Mouse (Mus musculus): Measurements from ENCODE around the gene Fmo1. TPM values are rescaled to one million over a fixed set of nuclear protein-coding genes. Genes with fewer than 3 reads are reported as not detected.

Gene Fmo1
- total RNA-seq, 4 experiments from 2014 or later: 10.0 to 11.0 (median 10.5) TPM

DNA sequence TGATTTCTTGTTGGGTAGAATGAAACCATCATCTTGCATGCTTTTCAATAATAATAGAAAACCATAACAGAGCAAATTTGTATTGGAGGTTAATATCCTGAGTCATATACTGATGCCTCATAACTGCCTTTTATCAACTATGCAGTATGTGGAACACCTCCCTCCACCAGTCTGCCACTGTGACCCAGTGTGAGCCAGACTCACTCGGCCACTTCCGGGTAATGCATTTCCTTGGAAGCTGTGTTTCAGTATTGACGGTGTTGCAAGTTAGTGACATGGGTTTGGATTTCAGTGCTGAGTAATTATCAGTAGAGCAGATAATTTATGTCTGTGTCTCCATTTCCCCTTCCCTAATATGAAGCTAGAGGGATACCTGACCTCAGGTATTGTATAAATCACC lies 2.8 kb downstream of the Fmo1 start:
- no peak for DNase-seq (ENCODE audit: low spot score in 2 of 2)

DNA sequence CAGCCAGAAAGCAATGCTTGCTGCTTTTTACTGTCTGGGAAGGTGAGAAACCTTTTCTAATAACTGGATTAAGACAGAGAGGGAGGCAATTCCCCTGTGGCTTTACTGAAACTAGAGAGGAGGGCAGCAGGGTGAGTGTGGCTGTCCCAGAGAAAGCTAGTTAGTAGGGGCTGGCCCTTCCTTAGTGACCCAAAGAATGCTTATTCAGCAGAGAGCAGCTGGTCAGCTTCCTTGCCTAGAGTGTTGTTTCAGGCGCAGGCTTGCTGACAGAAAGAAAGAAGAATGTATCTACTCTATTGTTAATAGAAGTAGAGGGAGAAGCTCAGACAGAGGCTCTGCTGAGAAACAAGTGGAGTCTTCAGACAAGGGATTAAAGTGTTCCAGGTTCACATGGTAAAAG lies 4.1 kb downstream of the Fmo1 start:
- no peak for DNase-seq (ENCODE audit: low spot score in 2 of 2)

DNA sequence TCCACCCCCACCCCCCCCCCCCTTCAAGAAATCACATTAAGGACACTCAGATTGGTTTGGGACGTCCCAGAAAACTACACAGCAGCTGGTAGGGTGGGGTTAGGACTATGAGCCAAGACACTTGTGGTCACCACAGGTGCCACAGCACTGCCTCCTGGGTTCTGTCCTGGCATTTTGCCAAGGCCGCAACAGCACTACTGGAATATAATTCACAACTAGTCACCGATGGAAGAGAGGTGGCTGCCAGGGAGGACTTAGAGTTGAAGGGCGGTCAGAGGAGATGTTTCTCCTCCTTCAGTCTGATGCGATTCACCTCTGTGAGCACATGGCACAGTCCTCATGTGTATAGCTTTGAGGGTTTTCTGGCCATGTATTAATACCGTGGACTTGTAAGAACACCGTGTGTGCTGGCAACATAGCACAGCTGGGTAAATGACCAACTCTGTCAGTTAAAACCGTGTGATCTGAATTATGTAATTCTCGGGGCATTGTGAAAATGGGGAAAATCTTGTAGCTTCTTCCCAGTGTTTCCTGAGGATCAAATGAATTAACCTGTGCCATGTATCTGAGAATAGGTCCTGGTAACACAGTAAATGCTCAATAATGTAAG lies 6.3 kb downstream of the Fmo1 start:
- DNase-seq (ENCODE audit: low spot score in 2 of 2): no peak

DNA sequence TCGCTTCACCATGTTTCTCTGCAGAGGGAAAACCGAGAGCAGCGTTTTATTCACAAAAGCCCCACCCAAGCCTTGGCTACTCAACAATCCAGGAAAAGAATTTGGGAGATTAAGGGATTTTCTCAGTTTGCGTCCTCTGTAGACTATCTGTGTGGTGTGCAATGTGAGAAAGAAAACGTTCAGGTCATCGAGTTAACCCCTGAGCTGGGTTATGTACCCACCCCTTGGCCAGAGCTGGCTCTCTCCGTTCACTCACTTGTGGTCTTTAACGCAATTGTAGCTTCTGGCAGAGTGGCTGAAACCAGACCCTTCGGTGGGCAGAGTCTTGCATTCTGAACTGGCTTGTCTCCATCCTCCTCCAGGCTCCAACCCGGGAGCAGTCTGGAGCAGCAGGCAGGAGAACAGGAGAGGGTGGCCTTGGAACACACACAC lies 6.8 kb downstream of the Fmo1 start:
- no peak for DNase-seq (ENCODE audit: low spot score in 2 of 2)

DNA sequence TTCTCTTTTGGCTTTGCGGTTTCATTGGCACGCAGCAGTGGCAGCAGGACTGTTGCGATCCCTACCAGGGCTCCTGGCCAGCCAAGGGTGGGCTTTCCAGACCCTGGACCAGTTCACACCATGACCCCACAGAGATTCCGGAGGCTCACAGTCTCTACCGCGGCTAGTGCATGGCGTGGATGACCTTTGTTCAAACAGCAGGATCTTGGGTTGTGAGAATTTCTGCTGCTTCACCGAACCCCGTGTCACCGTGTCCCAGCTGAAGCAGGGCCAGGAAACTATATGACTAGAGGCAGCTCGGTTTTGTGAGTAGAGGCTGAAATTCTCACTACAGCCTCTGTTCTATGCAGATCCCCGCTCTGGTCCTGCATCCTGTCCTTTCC lies 7.7 kb downstream of the Fmo1 start:
- no peak for DNase-seq (ENCODE audit: low spot score in 2 of 2)

DNA sequence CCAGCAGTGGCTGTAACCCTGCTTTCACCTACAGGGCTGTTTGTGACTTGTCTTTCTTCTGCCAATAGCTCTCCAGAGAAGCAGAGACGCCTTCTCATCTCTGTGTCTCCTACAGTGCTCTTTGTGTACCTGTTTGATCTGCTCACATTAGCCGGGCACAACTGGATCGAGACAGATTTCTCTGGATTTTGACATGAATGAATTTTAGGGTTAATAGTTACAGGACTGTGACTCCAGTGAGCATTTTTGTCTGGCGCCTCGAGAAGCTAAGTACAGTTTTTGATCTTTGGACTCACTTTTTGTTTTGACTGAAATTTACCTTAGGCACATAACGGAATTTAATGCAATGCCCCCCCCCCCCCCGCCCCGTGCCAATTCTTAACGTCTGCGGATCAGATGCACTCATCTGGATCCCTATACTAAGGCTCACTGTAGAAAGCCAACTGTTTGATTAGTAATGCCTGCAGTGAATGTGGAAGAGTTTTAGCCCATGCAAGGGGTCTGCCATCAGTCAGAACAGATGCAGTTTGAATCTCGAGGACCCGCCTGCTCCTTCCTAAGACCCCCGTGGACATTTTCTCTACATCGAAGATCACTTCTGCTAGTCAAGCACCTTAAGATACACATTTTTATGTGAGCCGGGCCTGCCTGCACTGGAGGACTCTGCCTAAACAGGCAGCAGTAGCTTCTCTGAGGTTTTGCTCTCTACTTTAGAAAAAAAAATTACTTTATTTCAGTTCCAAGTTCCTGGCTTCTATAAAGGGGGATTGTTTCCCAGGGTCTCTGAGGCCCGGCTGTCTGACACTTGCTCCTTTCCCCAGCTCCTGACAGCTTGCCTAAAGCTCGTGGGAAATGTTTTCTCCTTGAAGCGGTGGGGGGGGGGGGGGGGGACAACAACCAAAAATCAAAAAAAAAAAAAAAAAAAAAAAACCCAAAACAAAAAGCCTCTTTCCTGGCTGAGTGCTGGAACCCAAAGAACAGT lies 8.4 kb downstream of the Fmo1 start:
- no peak for DNase-seq (ENCODE audit: low spot score in 2 of 2)

DNA sequence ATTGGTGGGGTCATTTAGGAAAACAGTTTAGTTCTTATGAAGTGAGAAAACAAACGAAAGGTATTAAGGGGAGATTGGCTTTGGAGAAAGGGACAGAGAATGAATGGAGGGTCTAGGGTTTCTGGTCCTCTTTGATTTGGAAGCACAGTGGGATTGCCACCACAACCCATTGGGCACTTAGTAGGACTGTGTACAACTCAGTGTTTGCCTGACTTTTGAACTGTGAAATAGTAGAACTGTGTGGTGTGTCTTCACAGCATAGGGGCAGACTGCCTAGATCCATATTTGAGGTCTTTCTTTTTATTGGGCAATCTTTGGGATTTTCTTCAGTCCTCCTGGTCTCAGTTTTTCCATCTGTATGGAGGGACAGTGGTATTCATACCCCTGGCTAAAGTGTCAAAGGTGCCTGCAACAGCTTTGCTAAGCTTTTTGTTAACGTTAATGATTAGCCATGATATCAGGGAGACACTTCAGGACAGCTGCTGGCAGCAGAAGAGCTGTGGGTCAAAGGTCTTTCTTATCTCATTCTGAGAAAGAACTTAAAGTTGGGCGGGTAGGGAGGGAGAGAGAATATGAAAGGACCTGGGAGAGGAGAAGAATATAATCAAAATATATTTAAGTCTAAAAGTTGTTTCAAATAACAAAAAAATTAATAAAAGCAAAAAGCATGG lies 12.5 kb downstream of the Fmo1 start:
- DNase-seq (ENCODE audit: low spot score in 2 of 2): no peak

DNA sequence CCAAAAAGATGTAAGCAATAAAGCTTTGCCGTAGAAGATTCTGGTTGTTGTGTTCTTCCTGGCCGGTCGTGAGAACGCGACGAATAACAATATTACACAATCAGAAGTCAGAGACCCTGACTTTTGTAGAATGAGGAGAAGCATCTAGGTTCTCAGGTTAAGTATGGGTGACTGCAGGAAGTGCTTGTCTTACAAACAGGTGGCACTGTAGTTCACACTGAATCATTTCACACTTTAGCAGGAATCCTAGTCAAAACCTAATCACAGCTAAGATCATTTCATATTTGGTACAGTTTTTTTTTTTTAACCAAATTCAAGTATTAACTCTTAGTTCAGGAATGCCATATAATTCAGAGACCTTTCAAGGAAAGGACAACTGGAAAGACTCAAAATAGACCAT lies 18.9 kb downstream of the Fmo1 start:
- DNase-seq (ENCODE audit: low spot score in 2 of 2): no peak

DNA sequence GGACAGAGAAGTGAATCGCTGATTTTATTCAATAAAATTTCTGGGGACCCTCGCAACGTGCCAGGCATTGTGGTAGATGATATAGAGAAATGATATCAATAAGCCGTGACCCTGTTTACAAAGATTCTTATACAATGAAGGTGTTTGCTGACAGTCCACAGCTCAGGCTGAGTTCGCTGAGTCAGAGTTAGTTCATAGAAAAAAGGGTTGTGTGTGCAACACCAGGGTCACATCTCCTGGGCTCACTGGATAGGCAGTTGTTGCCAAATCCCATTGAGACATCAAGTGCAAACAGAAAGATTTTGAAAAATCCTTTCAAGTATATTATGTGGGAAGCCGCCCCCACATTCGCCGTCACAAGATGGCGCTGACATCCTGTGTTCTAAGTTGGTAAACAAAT lies 26.2 kb downstream of the Fmo1 start:
- DNase-seq (ENCODE audit: low spot score in 2 of 2): no peak

DNA sequence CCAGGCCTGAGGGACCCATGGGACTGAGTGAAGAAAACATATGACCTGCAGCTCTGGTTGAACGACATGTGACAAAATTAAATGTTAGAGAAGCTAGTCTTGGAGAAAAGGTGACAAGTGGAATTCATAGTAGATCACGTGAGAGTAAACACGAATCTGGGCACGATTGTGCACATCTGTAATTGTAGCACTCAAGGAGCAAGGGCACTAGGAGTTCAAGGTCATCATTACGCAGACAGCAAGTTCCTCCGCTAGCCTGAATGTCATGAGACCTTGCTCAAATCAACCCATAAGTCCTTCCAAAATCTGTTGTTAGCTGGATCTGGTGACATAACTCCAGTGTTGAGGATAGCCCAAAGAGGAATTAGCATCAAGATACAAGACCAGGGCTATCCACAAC lies 27.4 kb downstream of the Fmo1 start:
- no peak for DNase-seq (ENCODE audit: low spot score in 2 of 2)

DNA sequence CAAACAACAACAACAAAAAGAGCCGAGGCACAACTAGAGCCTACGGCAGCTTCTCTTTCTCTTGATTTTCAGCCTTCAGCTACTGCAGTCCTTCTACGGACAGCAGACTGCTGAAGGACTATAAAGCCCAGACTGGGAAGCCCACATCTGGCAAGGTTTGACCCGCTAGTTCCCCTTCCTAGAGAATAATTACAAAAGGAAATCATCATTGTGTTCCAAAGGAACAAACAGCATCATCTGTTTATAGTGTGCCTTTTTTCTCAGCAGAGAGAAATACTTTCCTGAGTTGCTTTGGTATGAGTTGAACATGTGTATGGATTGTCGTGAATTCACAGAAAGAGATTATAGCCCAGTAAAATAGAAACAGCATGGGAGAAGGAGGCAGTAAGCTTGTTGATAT lies 32.1 kb downstream of the Fmo1 start:
- no peak for DNase-seq (ENCODE audit: low spot score in 2 of 2)

DNA sequence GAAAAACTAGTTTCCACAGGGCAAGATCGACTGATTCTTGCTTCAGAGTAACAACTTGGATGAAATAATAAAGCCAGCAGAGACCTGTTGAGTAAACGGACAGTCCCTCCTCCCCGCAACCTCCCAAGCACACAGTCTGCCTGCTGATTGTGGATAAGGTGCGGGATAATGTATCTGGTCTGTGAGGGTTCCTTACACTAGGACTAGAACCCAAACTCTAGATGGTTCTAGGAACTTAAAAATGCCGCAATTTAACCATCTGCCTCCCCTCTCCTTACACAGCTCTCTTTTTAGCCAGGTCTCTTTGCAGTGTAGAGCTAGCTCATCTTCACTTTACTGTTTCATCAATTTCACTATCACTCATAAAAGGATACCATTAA lies 33.8 kb downstream of the Fmo1 start:
- DNase-seq (ENCODE audit: low spot score in 2 of 2): no peak

DNA sequence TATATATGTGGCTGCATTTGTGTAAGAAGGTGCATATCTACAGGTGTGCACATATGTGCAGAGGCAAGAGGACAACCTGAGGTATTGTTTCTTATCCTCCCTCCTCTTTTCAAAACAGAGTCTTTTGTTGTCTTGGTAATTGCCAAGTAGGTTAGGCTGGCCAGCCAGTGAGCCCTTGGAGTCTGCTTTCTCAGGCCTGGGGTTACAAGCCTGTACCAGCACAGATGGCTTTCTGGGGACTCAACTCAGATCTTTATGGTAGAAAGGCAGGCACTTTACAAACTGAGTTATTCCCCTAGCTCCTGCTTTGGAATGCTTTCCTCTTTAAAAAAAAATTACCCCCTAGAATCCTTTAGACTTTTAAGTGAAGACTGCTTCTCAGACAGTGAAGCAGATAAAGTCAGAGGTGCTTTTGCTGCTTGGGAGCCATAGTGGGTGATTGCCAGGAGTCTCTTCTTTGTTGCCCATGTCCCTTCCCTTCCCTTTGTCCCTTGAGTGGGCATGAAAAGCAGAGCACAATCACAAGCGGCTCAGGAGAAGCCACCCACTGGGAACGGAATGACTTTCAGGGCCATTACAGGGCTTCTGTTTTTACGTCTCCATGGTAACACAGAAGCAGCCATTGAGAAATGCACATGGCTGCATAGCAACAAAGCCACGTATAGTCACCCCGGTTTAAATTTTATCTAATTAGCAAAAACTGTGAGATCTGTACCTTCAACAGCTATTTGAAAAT lies 34.4 kb downstream of the Fmo1 start:
- no peak for DNase-seq (ENCODE audit: low spot score in 2 of 2)

DNA sequence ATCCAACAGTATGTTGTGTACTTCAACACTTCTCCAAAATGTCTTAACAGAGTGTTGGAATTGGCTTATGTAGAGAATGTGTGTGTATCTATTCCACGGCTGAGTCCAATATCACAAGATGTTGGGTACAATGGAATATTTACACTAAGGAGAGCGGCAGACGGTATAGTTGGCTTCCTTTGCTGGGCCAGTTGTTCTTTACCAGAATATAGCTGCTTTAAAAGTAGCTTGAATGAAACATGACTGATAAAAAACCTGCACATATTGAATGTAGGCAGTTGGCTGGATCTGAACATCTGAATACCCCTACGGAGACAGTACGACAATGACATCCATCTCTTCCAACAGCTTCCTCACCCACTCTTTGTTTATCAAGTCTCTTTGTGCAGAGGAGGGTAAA lies 47.1 kb downstream of the Fmo1 start:
- peak; percentile 14 to 29 for DNase-seq (ENCODE audit: low spot score in 2 of 2)

DNA sequence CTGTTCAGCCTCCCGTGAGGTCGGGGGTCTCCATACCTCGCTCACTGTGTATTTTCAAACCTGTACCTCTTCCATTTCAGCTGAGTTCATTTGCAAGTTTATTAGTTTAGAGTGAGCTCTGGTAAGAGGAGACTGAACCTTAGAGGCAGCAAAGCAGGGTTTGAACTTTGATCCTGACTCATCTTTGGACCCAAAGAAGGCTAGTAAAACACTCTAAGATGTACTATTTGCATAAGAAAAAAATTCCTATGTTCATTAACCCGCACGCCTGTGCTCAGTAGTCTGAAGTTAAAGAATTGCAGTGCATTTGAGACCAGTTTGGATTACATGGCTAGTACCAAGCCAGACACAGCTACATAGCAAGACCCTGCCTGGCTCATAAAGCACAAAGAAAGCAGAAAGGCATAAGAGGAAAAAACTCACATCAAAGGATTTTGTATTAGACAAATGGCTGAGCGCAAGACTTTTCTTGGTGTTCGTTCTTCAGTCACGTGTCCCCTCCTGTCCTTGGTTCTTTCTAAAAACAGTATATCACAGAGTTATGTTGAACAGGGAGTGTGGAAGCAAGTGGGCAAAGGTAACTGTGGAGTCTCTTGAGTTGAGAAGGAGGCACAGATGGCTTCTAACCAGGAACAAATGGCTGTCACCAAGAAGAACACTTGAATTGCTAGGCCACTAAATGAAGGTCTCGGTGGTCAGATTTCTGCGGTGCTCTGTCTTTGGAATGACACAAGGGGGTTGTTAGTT lies 50.9 kb downstream of the Fmo1 start:
- no peak for DNase-seq (ENCODE audit: low spot score in 2 of 2)

DNA sequence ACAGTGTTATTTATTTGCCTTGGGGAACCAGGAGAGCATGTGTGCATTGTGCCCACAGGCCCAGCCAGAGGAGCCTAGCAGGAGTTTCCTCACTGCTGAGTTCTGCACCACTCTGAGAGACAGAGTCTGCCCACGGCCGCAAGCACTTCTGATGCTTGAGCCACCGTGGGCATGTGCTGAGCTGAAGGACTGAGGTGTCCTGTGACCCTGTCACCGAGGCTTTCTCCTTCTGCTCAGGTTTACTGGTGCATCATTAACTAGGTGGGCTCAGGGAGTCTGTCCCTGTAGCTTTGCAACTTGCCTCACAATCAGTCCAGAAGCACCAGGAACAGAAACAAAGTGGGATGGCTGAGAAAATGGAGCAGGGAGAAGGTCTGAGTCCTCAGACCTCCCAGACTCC lies 51.5 kb downstream of the Fmo1 start:
- DNase-seq (ENCODE audit: low spot score in 2 of 2): no peak

DNA sequence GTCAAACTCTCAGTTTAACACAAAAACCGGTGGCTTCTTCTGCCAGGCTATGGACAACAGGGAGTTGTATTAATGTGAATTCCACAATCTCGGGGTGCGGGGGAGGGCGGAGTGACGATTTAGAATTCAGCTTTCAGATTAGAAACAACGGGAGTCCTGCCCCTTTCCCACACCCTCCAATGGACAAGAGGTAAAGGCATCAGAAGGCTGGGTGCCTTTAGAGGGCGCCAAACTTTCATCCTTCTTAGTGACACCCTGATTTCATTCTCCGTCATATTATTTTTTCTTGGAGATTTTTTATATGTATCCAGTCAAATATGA lies 52.6 kb downstream of the Fmo1 start, which contains the start of gene Fmo4:
TSS of gene Fmo4 (minus strand) at position 137 of the 321 bp plus-strand sequence.
- peak in 1 of 2 experiments; percentile 9 for DNase-seq (ENCODE audit: low spot score in 2 of 2)

DNA sequence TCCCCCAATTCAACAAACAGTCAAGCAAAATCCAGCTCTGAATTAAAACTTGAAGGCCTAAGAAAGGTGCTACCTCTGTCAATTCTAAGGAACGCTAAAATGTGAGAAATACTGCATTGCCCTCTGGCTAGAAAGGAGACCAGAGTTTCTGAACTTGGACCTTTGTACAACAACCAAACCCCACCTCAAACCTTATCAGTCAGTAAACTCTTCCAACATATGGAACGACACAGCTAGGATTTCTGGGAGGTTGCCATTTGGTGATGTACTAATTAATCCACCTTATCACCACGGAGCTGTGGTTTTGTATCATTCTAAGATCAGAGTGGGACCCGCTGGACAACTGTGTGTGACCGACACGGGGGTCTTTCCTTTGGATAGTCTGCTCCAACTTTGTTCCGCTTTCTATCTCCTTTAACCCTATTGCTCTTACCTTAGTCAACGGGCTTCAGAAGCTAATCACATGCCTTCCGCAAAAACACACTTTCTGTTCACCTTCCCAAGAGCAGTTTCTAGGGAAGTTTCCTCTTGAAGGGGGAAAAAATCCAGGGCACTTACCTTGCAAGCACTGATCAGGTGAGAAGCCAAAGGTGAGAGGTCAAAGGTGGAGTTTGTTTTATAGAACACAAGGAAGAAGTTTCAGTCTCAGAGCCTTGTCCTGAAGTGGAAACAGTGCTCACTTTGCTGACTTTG lies 53.1 kb downstream of the Fmo1 start:
- no peak for DNase-seq (ENCODE audit: low spot score in 2 of 2)

DNA sequence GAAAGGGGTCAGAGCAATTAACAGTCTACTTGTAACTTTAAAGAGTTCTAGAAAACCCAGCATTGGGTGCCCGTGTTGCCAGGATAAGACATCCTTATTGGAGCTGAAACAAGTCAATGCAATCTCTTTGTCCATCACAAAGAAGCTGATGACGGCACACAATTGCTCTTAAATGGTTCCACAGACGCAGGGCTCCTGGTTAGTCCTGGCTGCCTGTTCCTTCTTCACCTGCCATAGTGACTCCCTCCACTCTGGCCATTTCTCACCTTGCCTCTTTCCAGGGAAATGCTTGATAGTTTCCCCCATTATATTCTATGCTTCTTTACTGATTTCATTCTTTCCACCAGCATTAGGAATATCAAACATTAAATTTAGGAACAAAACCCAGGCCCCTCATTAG lies 57.9 kb downstream of the Fmo1 start:
- no peak for DNase-seq (ENCODE audit: low spot score in 2 of 2)

DNA sequence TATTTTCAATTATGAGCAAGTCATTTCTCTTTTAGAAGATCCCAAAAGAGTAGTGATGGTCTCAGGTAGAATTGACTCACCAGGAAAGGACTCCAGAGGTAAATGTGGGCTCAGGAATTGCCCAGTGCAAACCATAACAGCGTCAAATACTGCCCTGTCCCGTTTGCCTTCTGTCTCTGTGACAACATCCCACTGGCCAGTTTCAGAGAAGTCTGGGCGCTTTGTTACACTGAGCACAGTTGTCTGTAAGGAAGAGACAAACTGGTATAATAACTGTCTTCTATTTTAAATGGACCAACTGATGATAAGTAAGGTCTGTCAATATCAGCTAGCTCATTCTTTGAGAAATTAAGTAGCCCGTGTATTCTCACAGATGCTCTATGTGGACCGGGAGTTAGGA lies 59.0 kb downstream of the Fmo1 start:
- no peak for DNase-seq (ENCODE audit: low spot score in 2 of 2)
